Mouse (Mus musculus): ENCODE results near the gene Agxt2. TPM values are rescaled to one million over a fixed set of nuclear protein-coding genes. Genes with fewer than 3 reads are reported as not detected.

The Agxt2 gene
- not detected in 2 replicates for polyA plus RNA-seq (2011; ENCODE audit: insufficient read depth, insufficient read length, low read depth, missing spikeins)

DNA sequence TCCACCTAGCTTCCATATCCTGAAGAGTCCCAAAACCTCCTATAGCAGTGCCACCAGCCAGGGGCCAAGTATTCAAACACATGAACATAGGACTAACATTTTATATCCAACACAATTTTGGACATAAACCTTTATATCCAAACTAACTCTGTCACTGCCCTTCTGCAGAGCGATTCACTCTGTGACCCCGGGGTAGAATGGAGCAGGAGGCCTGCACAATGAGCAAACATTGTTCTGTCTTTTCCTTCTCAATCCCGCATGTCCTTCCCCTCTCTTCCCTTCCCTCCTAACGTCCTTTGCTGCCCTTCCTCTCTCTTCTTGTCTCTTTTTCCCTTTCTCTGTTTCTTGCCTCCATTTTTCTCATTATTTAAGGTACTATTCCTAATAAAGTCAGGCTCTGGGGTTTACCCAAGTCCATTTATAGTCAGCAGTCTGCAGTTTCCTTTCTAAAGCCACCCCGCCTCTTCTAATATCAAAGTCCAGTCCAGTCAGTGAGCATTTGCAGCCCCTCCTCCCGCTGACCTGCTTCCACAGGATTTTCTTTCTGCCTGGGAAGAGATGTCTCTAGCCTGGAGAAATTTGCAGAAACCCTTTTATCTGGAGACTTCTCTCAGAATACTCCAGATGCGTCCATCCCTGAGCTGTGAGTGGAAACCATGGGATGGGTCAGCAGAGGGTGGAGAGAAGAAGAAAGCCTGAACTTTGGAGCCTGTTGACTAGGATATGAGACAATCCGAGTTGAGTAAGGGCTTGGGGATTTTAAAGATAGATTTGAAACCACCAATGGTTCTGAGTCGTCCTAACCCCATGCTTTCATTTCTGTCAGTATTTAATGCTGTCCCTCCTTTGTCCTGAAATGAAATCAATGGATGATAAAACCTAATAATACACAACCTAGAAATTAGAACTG, at the start of gene Agxt2:
Agxt2 (plus strand) TSS at position 494 of the 910 bp plus-strand sequence.
- no peak within 1 kb of the TSS for H3K27ac ChIP-seq (ENCODE audit: insufficient read depth, low read length)
- no peaks in the 10 kb centered on the region for H3K4me1 ChIP-seq (ENCODE audit: control insufficient read depth, insufficient read depth, low read length)
- TF ChIP-seq POLR2A (IDR thresholded peaks at IDR 0.05; ENCODE audit: insufficient read depth, low read length) (no peak), EP300 (IDR thresholded peaks at IDR 0.05; ENCODE audit: insufficient read depth, low read depth, low read length) (no peak), CTCF (IDR thresholded peaks at IDR 0.05; ENCODE audit: low read depth, low read length) (no peak)
- no peaks in the 10 kb centered on the region for H3K27me3 ChIP-seq (ENCODE audit: control insufficient read depth, insufficient read depth, low read length, poor library complexity, severe bottlenecking)
- H3K9me3 ChIP-seq (replicated peaks; ENCODE audit: control insufficient read depth, insufficient read depth, low read length, poor library complexity, severe bottlenecking), result no peaks in the 10 kb centered on the region
- no peak within 1 kb of the TSS for H3K4me3 ChIP-seq (ENCODE audit: low read depth, low read length)
- no peak within 1 kb of the TSS for H3K9ac ChIP-seq (ENCODE audit: low read depth, poor library complexity, severe bottlenecking)
- H3K36me3 ChIP-seq (ENCODE audit: control insufficient read depth, insufficient read depth, low read length, poor library complexity, severe bottlenecking), result no peaks in the 10 kb centered on the region

- H3K9ac ChIP-seq (ENCODE audit: low read depth, poor library complexity, severe bottlenecking), result no peak overlapping the region
- H3K4me3 ChIP-seq (ENCODE audit: low read depth, low read length), result no peak overlapping the region
- no peaks in the 10 kb centered on the region for H3K9me3 ChIP-seq (replicated peaks; ENCODE audit: control insufficient read depth, insufficient read depth, low read length, poor library complexity, severe bottlenecking)
- no peaks in the 10 kb centered on the region for H3K36me3 ChIP-seq (ENCODE audit: control insufficient read depth, insufficient read depth, low read length, poor library complexity, severe bottlenecking)
- TF ChIP-seq EP300 (IDR thresholded peaks at IDR 0.05; ENCODE audit: insufficient read depth, low read depth, low read length) (no peak), CTCF (IDR thresholded peaks at IDR 0.05; ENCODE audit: low read depth, low read length) (no peak), POLR2A (IDR thresholded peaks at IDR 0.05; ENCODE audit: insufficient read depth, low read length) (no peak)
- H3K27me3 ChIP-seq (ENCODE audit: control insufficient read depth, insufficient read depth, low read length, poor library complexity, severe bottlenecking), result no peaks in the 10 kb centered on the region; the same call in 1 of the 2 replicates
- H3K4me1 ChIP-seq (ENCODE audit: control insufficient read depth, insufficient read depth, low read length), result no peaks in the 10 kb centered on the region
- no peak overlapping the region for H3K27ac ChIP-seq (ENCODE audit: insufficient read depth, low read length)
Observed at GRCm38 (mm10) chr15:10311826-10312225, 46.5 kb upstream of the Agxt2 start.

DNA sequence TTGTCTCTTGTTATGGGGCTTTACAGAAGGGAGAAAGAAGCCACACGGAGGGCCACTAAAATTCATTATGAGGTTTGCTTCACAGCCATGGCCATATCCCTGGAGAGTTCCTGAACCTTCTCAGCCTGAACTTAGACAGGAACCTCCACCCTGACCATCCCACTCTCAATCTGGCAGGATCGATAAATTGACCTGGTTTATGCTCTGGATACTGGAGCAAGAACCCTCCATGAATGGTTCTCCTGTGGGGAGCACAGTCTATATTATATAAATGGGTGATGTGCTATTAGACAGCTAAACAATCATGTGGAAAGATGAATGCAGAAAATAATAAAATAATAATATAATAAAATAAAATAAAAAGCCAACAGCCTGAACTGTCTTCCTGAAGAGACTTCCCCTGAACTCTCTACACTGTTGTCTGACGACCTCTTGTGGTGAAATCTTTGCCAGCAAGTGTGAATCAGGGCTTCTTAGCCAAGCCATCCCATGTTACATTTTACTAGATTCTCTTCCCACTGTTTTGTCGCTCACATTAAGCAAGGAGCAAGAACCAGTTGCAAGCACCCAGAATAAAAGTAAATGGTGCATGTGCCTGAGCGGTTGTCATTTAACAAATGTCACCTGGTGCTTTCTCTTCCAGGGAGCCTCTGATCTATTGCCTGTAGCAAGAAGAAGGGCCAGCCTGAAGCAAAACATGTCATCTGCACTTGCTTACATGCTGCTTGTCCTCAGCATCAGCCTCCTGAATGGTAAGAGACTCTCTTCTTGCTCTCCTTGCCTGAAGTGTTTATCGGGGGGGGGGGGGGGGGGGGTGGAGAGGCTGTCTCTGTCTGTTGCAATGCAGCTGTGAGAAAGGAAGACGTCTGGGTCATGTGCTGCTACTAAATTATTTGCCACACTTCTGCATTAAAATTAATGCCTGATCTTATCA, 44.5 kb upstream of the Agxt2 start:
- H3K27me3 ChIP-seq (ENCODE audit: control insufficient read depth, insufficient read depth, low read length, poor library complexity, severe bottlenecking), result no peaks in the 10 kb centered on the region
- no peak overlapping the region for H3K9ac ChIP-seq (ENCODE audit: low read depth, poor library complexity, severe bottlenecking)
- no peak overlapping the region for H3K27ac ChIP-seq (ENCODE audit: insufficient read depth, low read length)
- H3K4me3 ChIP-seq (ENCODE audit: low read depth, low read length), result no peak overlapping the region
- H3K4me1 ChIP-seq (ENCODE audit: control insufficient read depth, insufficient read depth, low read length), result no peaks in the 10 kb centered on the region
- no peaks in the 10 kb centered on the region for H3K36me3 ChIP-seq (ENCODE audit: control insufficient read depth, insufficient read depth, low read length, poor library complexity, severe bottlenecking)
- no peak for TF ChIP-seq POLR2A (IDR thresholded peaks at IDR 0.05; ENCODE audit: insufficient read depth, low read length)
- no peak for TF ChIP-seq EP300 (IDR thresholded peaks at IDR 0.05; ENCODE audit: insufficient read depth, low read depth, low read length)
- no peak for TF ChIP-seq CTCF (IDR thresholded peaks at IDR 0.05; ENCODE audit: low read depth, low read length)
- no peaks in the 10 kb centered on the region for H3K9me3 ChIP-seq (replicated peaks; ENCODE audit: control insufficient read depth, insufficient read depth, low read length, poor library complexity, severe bottlenecking)

DNA sequence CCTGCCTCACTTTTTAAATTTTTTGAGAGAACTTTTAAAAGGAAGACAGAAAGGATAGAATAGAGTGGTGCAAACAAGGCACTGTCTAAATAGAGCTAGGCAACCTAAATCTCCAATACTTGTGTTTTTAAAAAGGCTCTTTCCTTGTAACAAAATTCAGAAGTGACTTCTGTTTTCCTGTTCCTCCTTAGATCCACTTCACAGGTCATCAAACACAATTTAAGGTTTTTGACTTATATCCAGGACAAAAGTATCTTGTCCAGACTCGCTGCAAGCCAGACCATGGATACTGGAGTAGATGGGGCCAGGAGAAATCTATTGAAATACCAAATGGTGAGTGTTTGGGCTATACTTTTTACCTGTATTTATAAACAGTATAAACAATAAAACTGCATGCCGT, 33.3 kb upstream of the Agxt2 start, which contains the start of gene Gm21973:
Gm21973 (plus strand) TSS at position 301 of the 400 bp plus-strand sequence.
- H3K36me3 ChIP-seq (ENCODE audit: control insufficient read depth, insufficient read depth, low read length, poor library complexity, severe bottlenecking), result no peaks in the 10 kb centered on the region
- H3K4me3 ChIP-seq (ENCODE audit: low read depth, low read length), result no peak within 1 kb of the TSS
- no peak within 1 kb of the TSS for H3K9ac ChIP-seq (ENCODE audit: low read depth, poor library complexity, severe bottlenecking)
- no peaks in the 10 kb centered on the region for H3K27me3 ChIP-seq (ENCODE audit: control insufficient read depth, insufficient read depth, low read length, poor library complexity, severe bottlenecking)
- TF ChIP-seq EP300 (IDR thresholded peaks at IDR 0.05; ENCODE audit: insufficient read depth, low read depth, low read length), result no peak
- H3K9me3 ChIP-seq (replicated peaks; ENCODE audit: control insufficient read depth, insufficient read depth, low read length, poor library complexity, severe bottlenecking), result no peaks in the 10 kb centered on the region
- H3K27ac ChIP-seq (ENCODE audit: insufficient read depth, low read length), result no peak within 1 kb of the TSS
- H3K4me1 ChIP-seq (ENCODE audit: control insufficient read depth, insufficient read depth, low read length), result no peaks in the 10 kb centered on the region

DNA sequence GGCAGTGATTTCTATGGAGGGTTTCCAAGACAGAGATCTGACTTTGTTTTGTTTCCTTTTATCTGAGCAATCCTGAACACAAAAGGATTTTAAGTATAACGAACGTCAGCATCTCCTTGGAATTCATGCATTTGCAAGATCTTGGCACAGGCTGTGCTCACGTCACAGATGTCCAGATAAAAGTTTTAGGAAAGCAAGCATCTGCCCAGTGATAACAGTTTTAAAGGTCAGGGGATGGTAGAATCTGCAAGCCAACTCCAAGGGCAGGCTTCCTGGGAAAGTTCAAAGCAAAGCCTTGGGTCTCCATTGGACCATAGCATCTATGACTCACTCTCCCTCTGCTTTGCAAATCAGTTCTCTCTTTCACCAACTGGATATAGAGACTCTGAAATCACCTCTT, 27.7 kb upstream of the Agxt2 start:
- Histone ChIP-seq H3K27me3 (ENCODE audit: control insufficient read depth, insufficient read depth, low read length, poor library complexity, severe bottlenecking) (no peaks in the 10 kb centered on the region), H3K4me3 (ENCODE audit: low read depth, low read length) (no peak overlapping the region), H3K27ac (ENCODE audit: insufficient read depth, low read length) (no peak overlapping the region), H3K36me3 (ENCODE audit: control insufficient read depth, insufficient read depth, low read length, poor library complexity, severe bottlenecking) (no peaks in the 10 kb centered on the region), H3K9ac (ENCODE audit: low read depth, poor library complexity, severe bottlenecking) (no peak overlapping the region), H3K9me3 (replicated peaks; ENCODE audit: control insufficient read depth, insufficient read depth, low read length, poor library complexity, severe bottlenecking) (no peaks in the 10 kb centered on the region), H3K4me1 (ENCODE audit: control insufficient read depth, insufficient read depth, low read length) (no peaks in the 10 kb centered on the region)
- TF ChIP-seq POLR2A (IDR thresholded peaks at IDR 0.05; ENCODE audit: insufficient read depth, low read length) (no peak), EP300 (IDR thresholded peaks at IDR 0.05; ENCODE audit: insufficient read depth, low read depth, low read length) (no peak), CTCF (IDR thresholded peaks at IDR 0.05; ENCODE audit: low read depth, low read length) (no peak)
